Mouse (Mus musculus): ENCODE results near the gene Med12l. TPM values are rescaled to one million over a fixed set of nuclear protein-coding genes. Genes with fewer than 3 reads are reported as not detected.
A peak's percentile ranks its signal among the peaks of the same experiment; 100 is the strongest.

The Med12l gene
- polyA plus RNA-seq, 1 experiment from 2014 or later = 2.8 TPM

DNA sequence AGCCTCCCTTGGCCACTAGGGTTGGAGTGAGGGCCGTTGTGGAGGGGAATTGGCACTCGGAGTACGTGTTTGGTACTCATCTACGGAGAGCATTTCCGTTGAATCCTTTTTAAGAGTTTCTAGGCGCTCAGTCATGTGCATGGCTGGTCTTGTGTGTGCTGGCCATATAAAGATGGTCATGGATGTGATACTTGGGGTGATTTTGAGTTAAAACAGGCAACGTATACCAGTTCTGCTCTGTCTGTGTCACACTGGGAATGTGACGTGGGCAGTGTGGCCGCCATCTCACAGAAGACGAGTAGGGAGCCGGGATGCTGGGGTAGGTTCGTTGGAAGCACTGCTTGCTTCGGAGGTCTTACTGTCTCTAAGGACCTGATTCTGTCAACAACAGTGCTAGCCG, 17.3 kb downstream of the Med12l start:
- WGBS = 86% methylated on average over 14 of the region's 14 CpGs
- no peak for DNase-seq
- Histone ChIP-seq H3K36me3 (ENCODE audit: insufficient read depth) (no peaks in the 10 kb centered on the region), H3K4me2 (no peak overlapping the region), H3K27me3 (ENCODE audit: insufficient read depth, low read length) (0 out of 2 replicates have a peak, but pooled peaks cover 2% of the 10 kb centered on the region), H3K4me3 (ENCODE audit: low read depth, low read length) (no peak overlapping the region), H3K27ac (ENCODE audit: low read depth) (no peak overlapping the region), H3K9me3 (ENCODE audit: low read depth, low read length) (no peaks in the 10 kb centered on the region), H3K4me1 (ENCODE audit: insufficient read depth) (no peaks in the 10 kb centered on the region), H3K9ac (no peak overlapping the region)
- no peak for ATAC-seq (ENCODE audit: insufficient read depth)
- no peak for TF ChIP-seq CTCF (IDR thresholded peaks at IDR 0.05; ENCODE audit: low read depth)

DNA sequence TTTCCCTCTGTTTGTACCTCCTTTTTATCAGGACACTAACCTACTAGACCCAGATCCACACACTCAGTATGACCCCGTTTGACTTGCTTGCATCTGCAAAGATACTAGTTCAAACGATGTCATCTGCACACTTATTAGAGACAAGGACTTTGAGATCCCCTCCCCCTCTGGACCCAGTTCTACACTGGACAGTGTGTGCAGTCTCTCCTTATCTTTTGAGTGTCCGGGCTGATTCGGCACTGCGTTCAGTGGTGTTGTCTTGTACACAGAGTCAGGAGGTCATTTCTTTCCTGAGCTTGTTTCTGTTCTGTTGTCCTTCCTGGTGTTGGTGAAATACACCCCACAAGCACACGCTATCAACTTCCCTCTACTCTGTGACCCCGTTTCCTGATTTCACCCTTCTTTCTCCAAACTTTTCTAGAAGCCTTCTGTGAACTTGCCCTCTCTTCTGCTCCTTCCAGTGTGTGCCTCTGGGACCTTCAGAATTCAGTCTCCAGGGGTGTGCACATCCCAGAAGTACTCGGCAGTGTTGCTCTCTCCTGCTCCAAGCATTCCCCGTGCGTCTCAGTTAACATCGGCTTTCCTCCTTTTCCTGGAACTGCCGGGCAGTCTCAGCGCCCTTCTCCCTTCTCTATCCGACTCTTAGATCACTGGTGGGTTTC, 19.0 kb downstream of the Med12l start:
- 29% methylated on average over 14 of the region's 14 CpGs for WGBS
- no peaks in the 10 kb centered on the region for H3K36me3 ChIP-seq (ENCODE audit: insufficient read depth)
- H3K27ac ChIP-seq (ENCODE audit: low read depth) = no peak overlapping the region
- no peak for TF ChIP-seq CTCF (IDR thresholded peaks at IDR 0.05; ENCODE audit: low read depth)
- H3K27me3 ChIP-seq (ENCODE audit: insufficient read depth, low read length) = 0 out of 2 replicates have a peak, but pooled peaks cover 2% of the 10 kb centered on the region
- H3K9ac ChIP-seq = no peak overlapping the region
- ATAC-seq (ENCODE audit: insufficient read depth) (no peak), DNase-seq (no peak)
- H3K9me3 ChIP-seq (ENCODE audit: low read depth, low read length) = no peaks in the 10 kb centered on the region
- H3K4me3 ChIP-seq (ENCODE audit: low read depth, low read length) = no peak overlapping the region
- H3K4me1 ChIP-seq (ENCODE audit: insufficient read depth) = no peaks in the 10 kb centered on the region
- no peak overlapping the region for H3K4me2 ChIP-seq

DNA sequence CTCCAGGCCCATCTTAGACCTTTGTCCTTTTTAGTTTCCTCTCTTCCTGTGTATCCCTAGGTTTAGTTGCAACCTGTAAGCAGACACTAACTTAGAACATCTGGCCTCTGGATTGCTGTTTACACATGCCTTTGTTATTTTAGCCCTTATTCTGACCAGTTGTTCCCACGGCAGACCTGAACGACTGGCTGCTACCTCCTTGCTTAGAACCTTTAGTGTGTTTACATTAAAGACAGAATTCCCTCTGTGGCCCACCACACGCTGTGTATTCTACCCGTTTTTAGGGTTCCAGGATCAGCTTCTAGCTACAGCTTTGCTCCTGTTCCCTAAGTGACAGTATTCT, 19.5 kb downstream of the Med12l start:
- Histone ChIP-seq H3K9ac (no peak overlapping the region), H3K4me1 (ENCODE audit: insufficient read depth) (no peaks in the 10 kb centered on the region), H3K27me3 (ENCODE audit: insufficient read depth, low read length) (0 out of 2 replicates have a peak, but pooled peaks cover 2% of the 10 kb centered on the region), H3K4me2 (no peak overlapping the region), H3K27ac (ENCODE audit: low read depth) (no peak overlapping the region), H3K36me3 (ENCODE audit: insufficient read depth) (no peaks in the 10 kb centered on the region), H3K4me3 (ENCODE audit: low read depth, low read length) (no peak overlapping the region), H3K9me3 (ENCODE audit: low read depth, low read length) (no peaks in the 10 kb centered on the region)
- DNase-seq (no peak), ATAC-seq (ENCODE audit: insufficient read depth) (no peak)
- no peak for TF ChIP-seq CTCF (IDR thresholded peaks at IDR 0.05; ENCODE audit: low read depth)
- WGBS = 11% methylated on average over 4 of the region's 4 CpGs

DNA sequence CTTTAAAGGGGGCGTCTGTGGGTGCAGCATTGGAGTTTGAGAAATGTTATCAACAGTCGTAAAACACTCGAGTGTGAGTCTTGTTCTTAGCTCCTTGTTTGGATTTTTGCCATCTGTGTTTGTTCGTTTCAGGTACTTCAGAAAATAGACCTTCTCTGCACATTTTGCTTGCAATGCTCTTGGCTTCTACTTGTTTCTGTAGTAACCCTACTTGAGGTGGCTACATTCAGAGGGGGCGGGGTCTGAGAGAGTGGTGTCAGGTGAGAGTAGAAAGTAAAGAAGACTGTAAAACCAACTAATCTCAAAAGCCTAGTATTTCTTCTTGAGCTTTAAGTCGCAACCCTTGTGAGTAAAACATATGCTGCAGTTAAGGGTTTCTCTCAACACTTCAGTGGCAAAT, 23.1 kb downstream of the Med12l start:
- Histone ChIP-seq H3K36me3 (ENCODE audit: insufficient read depth) (no peaks in the 10 kb centered on the region), H3K27me3 (ENCODE audit: insufficient read depth, low read length) (no peaks in the 10 kb centered on the region), H3K27ac (ENCODE audit: low read depth) (no peak overlapping the region), H3K9ac (no peak overlapping the region), H3K4me2 (no peak overlapping the region), H3K4me3 (ENCODE audit: low read depth, low read length) (no peak overlapping the region), H3K9me3 (ENCODE audit: low read depth, low read length) (no peaks in the 10 kb centered on the region), H3K4me1 (ENCODE audit: insufficient read depth) (no peaks in the 10 kb centered on the region)
- ATAC-seq (ENCODE audit: insufficient read depth) = peak; percentile 74; the same call in 1 of the 2 replicates
- no peak for TF ChIP-seq CTCF (IDR thresholded peaks at IDR 0.05; ENCODE audit: low read depth)
- 39% methylated on average over 6 of the region's 6 CpGs for WGBS
- DNase-seq = peak; percentile 58

DNA sequence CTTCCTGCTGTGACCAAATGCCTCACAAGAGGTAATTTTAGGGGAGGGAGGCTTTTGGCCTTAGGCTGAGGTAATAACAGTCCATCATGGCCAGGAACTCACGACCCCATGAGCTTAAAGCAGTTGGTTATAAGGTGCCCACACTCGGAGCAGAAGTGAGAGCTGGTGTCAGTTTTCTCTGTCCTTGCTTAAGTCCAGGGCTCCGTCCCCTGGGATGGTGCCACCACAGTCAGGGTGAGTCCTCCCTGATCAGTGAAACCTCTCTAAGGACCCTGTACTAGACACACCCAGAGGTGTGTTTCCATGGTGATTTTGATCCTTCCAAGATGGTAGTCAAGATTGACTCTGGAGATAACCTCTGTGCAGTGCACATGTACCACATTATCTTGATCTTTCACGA, 25.4 kb downstream of the Med12l start:
- Histone ChIP-seq H3K4me3 (ENCODE audit: low read depth, low read length) (no peak overlapping the region), H3K36me3 (ENCODE audit: insufficient read depth) (no peaks in the 10 kb centered on the region), H3K9ac (no peak overlapping the region), H3K4me2 (no peak overlapping the region), H3K27ac (ENCODE audit: low read depth) (no peak overlapping the region), H3K4me1 (ENCODE audit: insufficient read depth) (no peaks in the 10 kb centered on the region), H3K9me3 (ENCODE audit: low read depth, low read length) (no peaks in the 10 kb centered on the region), H3K27me3 (ENCODE audit: insufficient read depth, low read length) (no peaks in the 10 kb centered on the region)
- WGBS = 56% methylated on average over 4 of the region's 4 CpGs
- no peak for ATAC-seq (ENCODE audit: insufficient read depth)
- no peak for DNase-seq
- TF ChIP-seq CTCF (IDR thresholded peaks at IDR 0.05; ENCODE audit: low read depth) = no peak

DNA sequence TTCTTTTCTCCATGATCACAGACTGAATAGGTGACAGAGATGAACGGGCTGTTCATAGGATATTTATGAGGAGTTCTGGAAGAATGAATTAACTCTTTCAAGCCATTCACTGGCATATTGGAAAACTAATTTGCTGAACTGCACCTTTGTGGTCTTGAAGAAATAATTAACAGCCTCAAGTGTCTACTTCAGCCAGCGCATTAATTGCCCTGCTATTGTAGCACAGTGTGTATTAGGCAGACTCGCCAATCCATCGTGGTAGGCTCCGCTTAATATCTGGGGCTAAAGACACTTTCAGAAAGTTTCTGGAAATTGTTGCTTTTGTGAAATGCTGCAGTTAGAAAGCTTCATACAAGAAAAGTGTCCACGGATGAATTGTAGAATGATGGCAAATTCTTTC, 35.9 kb downstream of the Med12l start:
- ATAC-seq (ENCODE audit: insufficient read depth) (no peak), DNase-seq (no peak)
- Histone ChIP-seq H3K27me3 (ENCODE audit: insufficient read depth, low read length) (no peaks in the 10 kb centered on the region), H3K9ac (no peak overlapping the region), H3K4me2 (no peak overlapping the region), H3K4me1 (ENCODE audit: insufficient read depth) (no peaks in the 10 kb centered on the region), H3K36me3 (ENCODE audit: insufficient read depth) (no peaks in the 10 kb centered on the region), H3K4me3 (ENCODE audit: low read depth, low read length) (no peak overlapping the region), H3K27ac (ENCODE audit: low read depth) (no peak overlapping the region), H3K9me3 (ENCODE audit: low read depth, low read length) (no peaks in the 10 kb centered on the region)
- WGBS = 81% methylated on average over 6 of the region's 6 CpGs
- no peak for TF ChIP-seq CTCF (IDR thresholded peaks at IDR 0.05; ENCODE audit: low read depth)

DNA sequence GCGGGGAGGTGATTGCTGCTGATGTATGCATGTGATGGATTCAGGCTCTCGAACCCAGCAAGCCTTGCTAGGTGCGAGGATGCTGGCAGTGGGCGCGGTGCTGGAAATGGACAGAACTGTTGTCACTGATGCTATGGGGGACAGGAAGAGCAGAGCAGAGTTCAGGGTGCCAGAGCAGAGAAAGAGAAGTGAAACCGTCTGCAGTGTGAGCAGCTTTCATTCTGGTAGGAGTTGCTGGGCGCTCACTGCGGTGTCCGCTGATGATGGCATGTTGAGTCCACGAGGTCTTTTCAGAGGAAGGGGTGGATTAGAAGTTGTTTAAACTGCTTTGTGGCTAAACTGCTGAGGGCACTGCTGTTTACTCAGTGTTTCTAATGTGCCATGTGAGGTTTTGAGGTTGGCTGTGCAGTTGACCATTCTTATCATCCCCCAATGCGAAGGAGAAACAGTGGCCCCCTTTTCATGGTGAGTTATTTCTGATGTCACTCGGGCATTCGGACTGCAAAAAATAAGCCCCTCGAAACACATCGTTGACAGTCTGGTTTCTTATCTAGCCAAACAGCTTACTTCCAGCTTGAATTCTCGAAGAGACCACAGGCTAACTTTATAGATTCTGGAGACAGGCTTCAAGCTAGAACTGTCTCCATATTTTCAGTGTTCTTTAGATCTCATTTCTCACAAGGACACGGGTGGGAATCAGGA, 49.4 kb downstream of the Med12l start:
- Histone ChIP-seq H3K27ac (ENCODE audit: low read depth) (no peak overlapping the region), H3K4me3 (ENCODE audit: low read depth, low read length) (no peak overlapping the region), H3K36me3 (ENCODE audit: insufficient read depth) (no peaks in the 10 kb centered on the region), H3K4me2 (no peak overlapping the region), H3K4me1 (ENCODE audit: insufficient read depth) (no peaks in the 10 kb centered on the region), H3K9me3 (ENCODE audit: low read depth, low read length) (no peaks in the 10 kb centered on the region), H3K9ac (no peak overlapping the region), H3K27me3 (ENCODE audit: insufficient read depth, low read length) (no peaks in the 10 kb centered on the region)
- 65% methylated on average over 17 of the region's 17 CpGs for WGBS
- TF ChIP-seq CTCF (IDR thresholded peaks at IDR 0.05; ENCODE audit: low read depth) = no peak
- DNase-seq = no peak
- ATAC-seq (ENCODE audit: insufficient read depth) = no peak
